Mouse (Mus musculus) common myeloid progenitor, adult 5-6 weeks (primary cell): ENCODE results near the gene Mark2. TPM values are rescaled to one million over a fixed set of nuclear protein-coding genes. Genes with fewer than 3 reads are reported as not detected.

Experiments used
- ATAC-seq: replicated peaks from 2 replicates; pipeline ENCODE4 v1.8.0; 2016; ENCODE audit warnings: low read depth, mild to moderate bottlenecking, moderate TSS enrichment, inconsistent platforms; ENCODE audit not compliant: poor library complexity, severe bottlenecking
- total RNA-seq: library from RNA; stranded (forward); fragments of 200-1000, 187-1606 nt; gene quantifications from 2 replicates; pipeline ENCODE4 v1.2.3, GENCODE M21; 2017

The Mark2 gene
- total RNA-seq, 1 experiment from 2014 or later: 40.2 TPM

DNA sequence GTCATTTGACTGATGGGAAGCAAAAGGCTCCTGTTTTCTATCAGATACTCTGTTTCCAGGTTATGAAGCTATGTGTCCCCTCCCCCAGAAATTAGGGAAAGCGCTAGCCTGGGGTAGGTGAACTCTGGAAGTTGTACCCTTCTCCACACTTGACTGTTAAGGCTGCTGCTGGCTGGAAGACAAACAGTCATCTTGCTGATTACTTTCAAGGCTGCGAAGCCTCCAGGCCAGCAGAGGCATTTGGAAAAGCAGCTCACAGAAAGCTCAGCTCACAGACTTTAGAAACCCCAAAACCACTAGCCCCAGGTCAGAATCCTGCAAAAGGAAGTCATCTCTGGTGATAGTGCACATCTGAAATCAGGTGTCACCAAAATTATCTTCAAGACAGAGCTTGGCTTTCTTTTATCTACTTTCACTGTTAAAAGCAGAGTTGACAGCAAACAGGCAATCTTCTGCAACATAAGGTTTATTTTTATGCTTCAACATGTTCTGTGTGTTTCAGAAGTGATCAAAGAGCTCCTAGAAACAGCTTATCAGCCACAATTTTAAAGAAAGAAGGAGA is 3.8 kb downstream of the Mark2 start:
- ATAC-seq: no peak

DNA sequence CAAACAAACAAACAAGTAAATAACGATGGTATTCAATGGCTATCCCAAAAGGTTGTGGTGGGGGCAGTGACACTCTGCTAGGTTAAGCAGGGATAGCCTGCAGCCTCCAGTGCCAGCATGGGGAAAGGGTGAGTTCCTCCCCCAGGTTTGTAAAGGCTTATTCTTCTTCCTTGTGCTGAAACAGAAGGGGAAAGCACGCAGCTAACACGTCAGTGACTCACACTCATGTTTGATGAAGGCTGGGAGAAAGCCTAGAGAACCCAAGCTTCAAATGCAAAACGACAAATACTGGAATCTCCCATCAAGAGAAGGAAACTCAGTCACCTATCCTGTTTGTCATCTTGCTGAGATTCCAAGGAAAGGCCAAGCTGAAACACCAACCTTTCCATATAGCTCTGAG is 6.0 kb downstream of the Mark2 start:
- ATAC-seq: no peak

DNA sequence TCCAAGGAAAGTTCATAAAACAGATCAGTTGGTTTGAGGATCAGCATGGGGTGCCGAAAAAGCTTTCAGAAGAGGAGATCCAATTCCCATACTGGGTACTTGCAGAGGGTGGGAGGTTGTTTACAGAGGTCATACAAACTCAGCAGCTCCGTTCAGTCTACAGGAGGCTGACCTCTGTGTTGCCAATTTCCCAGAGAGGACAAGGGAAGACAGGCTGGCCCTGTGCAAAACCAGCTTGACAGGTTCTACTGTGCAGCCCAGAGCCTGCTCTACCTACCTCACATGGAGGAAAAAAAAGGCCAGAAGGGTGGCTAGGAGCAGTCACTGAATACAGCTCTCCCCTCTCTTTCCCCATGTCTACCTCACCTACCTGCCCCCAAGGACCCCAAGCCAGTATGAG is 7.6 kb downstream of the Mark2 start:
- ATAC-seq: no peak

DNA sequence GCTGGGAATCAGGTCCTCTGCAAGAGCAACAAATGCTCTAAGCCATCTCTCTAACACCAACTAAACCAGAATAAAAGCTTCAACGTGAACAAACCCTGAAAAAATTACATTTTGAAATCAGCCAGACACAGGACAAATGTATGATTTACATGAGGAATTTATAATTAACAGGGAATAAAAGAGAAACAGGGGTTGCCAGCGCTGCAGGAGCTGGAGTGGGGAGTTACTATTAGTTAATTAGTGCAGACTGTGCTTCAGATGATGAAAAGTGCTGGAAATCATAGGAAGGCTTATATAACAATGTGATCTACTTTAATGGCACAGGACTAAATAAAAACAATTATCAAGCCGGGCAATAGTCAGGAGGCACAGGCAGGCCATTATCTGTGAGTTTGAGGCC is 20.3 kb downstream of the Mark2 start:
- ATAC-seq: no peak

DNA sequence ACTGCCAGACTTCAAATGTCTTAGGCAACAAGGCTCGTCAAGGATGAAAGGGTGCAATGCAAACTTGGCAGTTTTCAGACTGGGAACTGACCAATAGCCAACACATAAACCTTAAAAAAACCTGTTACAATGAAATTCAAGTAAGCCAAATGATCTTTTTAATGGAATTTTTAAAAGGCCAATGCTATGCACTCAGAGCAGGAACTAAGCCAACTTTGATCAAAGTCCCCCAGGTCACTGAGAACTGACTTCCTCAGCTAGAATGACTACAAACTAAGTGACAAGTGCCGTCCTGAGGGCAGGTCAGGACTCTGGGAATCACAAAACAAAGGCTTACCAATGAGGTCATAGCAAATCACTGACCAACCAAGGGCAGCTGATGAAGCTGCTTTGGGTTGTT is 21.5 kb downstream of the Mark2 start:
- no peak for ATAC-seq

DNA sequence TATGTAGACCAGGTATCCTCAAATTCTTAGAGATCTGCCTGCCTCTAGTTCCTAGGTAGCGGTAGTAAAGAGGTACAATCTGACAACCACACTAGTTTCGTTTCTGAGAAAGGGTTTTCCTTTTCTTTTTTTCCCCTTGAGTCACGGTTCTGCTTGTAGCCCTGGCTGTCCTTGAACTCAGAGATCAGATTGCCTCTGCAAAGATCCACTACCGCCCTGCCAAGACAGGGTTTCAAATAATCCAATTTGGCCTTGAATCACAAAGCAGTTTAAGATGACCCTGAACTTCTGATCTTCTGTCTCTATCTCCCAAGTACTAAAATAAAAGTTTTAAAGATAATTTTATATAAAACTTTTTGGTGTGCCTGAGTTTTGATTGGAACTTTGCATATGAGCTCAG is 23.9 kb downstream of the Mark2 start:
- ATAC-seq: no peak

DNA sequence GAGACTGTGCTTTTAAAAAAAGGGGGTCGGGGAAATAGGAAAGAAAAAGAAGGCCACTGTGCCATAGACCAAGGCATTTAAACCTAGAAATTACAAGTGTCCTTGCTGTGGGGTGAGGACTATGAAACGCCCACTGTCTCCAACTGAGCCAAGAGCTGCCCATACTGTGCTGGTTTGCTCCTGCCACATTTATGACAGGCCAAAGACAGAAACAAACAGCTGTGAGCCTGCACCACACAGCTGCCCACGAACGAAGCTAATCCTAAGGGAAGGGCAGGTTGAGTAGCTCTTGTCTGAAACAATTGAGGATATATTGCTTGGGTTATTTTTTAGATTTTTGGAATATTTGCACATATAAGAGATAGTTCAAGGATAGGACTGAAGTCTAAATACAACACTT is 24.8 kb downstream of the Mark2 start:
- no peak for ATAC-seq

DNA sequence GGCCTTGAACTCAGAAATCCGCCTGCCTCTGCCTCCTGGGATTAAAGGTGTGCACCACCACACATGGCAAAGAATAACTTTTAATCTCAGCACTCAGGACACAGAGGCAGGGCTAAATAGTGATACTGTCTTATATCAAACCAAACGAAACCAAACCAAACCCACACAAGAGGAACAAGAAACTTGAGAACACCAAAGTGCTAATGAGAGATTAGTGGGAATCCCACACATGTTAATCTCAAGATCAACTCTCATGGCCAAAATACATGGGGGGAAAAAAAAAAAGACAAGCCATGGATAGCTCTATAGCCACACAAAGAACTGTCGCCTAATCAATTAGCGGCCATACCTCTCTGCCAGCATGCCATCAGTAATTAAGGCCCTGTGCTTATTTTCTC is 26.1 kb downstream of the Mark2 start:
- peak; percentile 31; the same call in 1 of the 2 replicates for ATAC-seq

DNA sequence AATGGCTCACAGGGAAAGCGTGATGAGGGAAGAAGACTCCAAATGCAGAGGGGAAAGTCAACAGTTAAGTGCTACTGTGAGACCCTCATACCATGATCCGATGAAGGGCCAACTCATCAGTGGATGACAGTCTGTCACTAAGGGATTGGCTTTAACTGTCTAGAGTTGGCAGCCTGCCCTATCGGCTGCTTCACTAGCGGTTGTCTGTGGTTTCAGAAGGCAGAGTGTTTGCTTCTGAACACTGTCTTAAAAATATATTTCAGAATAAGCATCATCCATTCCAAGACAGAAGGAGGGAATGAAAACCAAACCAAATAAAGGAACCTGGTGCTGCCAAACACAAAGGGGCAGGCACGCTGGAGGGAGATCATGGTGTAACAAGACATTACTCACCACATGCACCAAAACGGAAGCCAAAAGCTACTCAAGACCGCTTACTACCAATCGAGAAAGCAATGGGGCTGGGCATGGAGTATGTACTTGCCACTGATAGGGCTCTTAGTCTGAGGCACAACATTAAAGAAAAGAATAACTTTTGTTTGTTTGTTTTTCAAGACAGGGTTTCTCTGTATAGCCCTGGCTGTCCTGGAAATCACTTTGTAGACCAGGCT is 26.6 kb downstream of the Mark2 start:
- ATAC-seq: peak; percentile 57

DNA sequence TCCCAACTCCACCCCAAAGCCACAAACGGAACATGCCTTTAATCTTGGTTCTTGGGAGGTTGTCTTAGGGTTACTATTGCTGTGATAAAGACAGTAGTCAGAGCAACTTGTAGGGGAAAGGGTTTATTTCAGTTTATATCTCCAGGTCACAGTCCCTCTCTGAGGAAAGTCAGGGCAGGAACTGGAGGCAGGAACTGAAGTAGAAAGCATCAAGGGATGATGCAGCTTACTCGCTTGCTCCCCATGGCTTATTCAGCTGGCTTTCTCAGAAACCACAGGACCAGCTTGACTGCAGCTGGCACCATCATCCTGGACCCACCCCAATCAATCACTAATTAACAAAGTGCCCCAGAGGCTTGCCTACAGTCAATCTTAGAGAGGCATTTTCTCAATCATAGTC is 28.0 kb downstream of the Mark2 start:
- ATAC-seq: no peak

DNA sequence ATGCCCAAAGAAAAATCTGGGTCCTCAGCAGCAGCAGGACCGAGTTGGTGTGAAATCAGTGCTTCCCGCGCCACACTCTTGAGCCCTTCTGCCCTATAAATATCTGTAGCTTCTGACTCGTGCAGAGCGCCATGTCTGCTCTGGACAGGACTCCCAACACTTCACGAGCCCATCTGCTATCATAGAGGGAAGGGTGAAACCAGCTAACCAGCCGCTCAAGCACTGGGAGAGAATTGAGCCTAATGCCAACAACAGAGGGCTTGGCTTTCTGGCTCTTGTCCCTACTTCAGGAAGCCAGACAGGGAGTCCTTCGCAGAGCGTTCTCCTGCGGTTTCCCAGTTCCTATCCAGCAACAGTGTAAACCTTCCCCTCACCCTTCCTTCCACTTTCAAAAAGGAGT is 30.4 kb downstream of the Mark2 start:
- no peak for ATAC-seq

DNA sequence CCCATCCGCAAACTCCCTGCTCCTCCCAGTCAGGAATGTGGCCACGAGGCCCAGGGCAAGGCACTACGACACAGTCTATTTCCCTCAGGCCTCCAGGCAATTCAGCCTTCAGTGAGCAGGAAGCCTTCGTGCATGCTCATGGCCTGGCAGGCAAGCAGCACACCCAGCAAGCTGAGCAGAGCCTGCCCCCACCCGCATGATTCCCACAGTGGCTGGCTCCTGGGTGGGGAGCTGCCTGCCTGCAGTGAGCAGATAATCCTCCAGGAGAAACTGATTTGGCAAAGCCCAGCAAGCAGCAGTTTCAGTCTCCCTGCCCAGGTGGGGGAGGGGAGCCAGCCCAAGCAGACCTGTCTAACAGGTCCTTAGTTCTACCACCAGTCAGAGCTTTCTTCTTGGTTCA is 31.0 kb downstream of the Mark2 start:
- ATAC-seq: no peak; the same call in 1 of the 2 replicates

DNA sequence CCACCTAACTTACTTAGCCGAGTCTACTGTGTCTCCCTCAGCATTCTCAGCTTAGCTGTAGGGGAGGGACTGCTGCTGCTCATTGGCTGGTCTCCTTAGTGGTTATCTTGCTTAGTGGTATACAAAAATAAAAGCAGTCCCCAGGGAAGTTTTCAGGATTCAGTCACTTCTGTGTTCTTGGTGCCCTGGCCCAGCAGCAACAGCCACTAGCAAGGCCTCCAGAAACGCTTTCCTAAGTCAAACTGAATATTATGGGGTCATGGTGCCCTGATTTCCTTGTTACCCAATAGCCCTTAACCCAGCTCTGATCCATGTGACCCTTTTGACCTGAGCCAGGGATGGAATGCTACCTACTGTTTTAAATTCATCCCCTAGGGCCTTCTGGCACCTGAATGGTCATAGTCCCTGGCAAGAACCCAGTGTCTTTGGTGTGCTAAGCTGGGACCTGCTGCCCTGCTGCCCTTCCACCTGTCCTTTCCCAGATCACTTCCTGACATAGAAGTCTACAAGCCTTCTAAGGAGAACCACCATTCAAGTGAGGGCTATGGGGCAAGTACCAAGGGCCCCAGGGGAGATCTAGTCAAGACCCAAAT is 31.8 kb downstream of the Mark2 start:
- no peak for ATAC-seq

DNA sequence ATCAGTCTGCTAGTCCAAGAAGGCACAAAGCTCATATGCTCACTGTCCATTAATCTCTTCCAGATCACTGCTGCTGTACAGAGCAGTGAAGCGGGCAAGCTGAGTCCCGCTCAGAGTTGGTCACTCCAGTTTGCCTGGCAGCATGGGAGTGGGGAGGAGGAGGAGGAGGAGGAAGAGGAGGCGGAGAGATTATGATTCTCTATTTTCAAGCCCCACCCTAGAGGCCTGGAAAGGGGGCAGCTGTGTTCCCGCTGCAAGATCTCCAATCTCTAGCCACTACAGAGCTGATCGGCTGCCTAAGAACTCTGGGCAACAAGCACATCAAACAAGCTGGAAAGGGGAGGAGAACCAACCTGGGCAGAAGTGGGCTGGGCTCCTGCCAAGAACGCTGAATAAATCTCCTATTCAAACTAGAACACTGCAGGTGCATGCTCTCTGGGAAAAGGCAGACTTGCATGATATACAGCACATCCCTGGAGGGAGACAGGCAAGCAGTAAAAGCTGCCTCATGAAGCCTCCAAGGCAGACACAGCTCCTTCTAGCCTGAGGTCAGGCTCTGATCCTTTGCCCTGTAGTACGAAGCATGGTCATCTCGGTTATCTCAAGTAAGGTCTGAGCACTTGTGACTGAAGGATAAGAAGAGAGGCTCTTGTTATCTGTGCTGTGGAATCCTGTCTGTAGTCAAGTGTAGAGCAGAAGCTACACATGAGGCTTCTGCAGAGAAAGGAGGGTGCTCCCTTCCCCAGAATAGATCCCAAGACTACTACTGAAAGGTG is 33.5 kb downstream of the Mark2 start:
- ATAC-seq: 0 out of 2 replicates have a peak, but pooled peaks have one; percentile 12

DNA sequence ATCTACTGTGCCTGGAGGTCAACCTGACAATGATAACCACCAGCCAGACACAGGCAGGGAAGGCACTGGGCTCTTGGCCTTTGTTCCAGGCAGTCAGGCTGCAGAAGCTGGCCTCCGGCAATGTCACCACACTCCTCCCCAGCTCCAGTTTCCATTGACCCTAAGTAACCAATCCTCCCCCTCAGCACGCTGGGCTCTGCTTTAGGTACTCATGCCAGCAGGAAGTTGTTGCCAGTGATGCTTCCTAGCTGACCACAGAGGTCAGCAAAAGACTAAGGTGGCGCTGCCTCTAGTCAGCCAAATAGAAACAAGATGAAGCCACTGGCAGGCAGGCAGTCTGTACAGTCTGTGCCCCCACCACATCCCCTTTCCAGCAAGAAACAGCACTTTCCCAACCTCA is 34.7 kb downstream of the Mark2 start:
- peak; percentile 46 for ATAC-seq

DNA sequence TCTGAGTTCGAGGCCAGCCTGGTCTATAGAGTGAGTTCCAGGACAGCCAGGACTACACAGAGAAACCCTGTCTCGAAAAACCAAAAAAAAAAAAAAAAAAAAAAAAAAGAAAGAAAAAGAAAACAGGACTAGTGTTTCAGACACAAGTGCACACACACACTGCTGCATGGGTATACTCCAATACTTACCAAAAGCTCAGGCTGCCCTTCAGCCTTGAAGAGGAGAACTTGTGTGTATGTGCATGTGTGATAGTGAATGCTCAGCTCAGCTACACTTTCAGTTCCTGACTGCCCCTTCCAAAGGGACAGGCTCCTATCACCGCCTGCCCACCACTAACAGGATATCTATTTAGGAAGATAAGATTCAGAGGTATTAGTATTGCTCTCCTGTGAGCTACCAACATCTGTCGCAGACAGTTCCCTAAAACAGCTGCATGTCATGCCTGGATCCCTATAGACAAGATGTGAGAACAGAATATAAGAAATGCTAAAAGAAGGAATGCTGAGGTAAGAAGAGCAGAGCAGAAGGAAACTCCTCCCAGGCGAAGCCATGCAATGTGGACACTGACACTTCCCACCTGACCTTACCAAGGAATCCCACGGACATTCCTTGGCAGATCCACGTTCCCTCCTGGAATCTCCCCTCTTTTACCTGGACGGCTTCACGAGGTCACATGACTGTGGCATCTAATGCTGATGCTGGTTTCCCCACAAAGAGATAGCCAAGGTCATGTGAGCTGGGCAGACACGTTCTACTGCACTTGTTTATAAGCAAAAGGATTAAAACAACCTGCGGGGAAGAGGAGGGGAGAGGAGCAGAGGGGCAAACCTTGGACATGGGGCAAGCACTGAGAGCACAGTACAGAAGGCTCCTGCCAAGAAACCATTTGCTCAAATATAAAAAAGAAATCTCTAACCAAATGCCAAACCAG is 36.0 kb downstream of the Mark2 start:
- 0 out of 2 replicates have a peak, but pooled peaks have one; percentile 34 for ATAC-seq

DNA sequence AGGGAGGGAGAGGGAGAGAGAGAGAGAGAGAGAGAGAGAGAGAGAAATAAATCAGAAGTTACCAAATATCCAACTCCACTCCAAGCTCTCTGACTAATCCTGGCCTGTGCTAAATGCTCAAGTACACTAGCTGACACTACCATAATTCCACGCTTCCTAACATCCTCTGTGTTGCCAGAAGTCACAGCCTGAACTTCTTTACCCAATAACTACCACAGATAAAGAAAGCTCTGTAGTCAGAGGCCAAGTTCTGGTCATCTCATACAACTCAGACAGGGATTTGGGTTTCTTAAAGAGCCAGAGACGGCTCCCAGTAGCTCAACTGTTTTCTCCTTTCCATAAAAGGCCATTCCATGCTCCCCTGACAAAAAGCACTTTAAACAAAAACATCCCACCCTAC is 36.9 kb downstream of the Mark2 start:
- ATAC-seq: no peak

DNA sequence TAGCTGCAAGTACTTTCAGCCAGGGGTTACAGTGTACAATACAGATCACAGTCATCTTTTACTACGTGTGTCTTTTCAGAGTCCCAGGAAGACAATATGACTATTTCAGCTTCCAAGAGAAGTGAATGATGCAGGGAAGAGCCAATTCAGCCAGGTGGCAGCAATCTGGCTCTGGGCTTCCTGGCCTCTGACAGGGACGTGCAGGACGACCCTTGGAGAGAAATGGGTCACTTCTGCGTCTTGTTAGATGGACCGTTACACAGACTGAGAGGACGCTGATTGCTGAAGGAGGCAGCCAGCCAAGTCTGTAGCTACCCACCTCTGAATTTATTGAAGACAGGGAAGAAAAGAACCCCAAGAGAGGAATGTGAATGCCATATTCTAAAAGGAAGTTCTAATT is 37.9 kb downstream of the Mark2 start:
- no peak for ATAC-seq

DNA sequence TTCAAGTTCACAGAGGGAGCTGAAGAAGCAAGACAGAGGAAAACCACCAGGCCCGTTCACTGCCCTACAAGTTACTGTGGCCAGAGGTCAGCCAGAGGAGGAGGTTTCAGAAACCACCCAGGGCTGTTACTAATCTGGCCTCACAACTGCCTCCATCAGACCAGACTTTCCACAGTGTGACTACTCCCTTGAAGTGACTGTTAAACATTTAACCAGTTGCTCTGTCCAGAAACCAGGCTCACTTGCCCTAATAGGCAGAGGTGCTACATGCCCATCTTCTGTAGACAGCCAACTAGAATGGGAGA is 39.2 kb downstream of the Mark2 start:
- no peak for ATAC-seq
